ENCODE assay signal across 8 mouse cellular contexts in genomic region chr13:109776116-109776515, GRCm38 (mm10).
DNase-seq lines count a peak whose midpoint lies in the region; ATAC-seq lines count a peak whose summit lies in the region.

No protein-coding gene starts in this region.

- DNase-seq in T-cell, adult 2 months (ENCODE audit: low spot score) = peak; percentile 94
- DNase-seq in cerebellum, postnatal 4 days (ENCODE audit: low spot score in 2 of 2) = peak; percentile 89
- DNase-seq in gastrocnemius, adult 18-20 months (ENCODE audit: low spot score) = peak; percentile 94
- peak; percentile 92 to 94 for DNase-seq in left cerebral cortex, adult 18-20 months (ENCODE audit: low spot score in 2 of 2)
- peak; percentile 91 for DNase-seq in right cerebral cortex, adult 18-20 months
- DNase-seq in urinary bladder, postnatal 10 days (ENCODE audit: low spot score) = peak; percentile 62

- H3K4me2 ChIP-seq in hindbrain, embryonic 16.5 days (ENCODE audit: low read length) = peak overlapping the region; percentile 50

- H3K27me3 ChIP-seq in hindbrain, embryonic 16.5 days (replicated peaks; ENCODE audit: control insufficient read depth, insufficient read depth, low read length) = no peaks in the 10 kb centered on the region

- H3K79me2 ChIP-seq in macrophage (ENCODE audit: inconsistent target) = no peaks in the 10 kb centered on the region

- 2% methylated on average over 11 of the region's 11 CpGs for WGBS in hindbrain, embryonic 16.5 days
- WGBS in macrophage (ENCODE audit: missing documents) = 3% methylated on average over 11 of the region's 11 CpGs

- H3K27ac ChIP-seq in hindbrain, embryonic 16.5 days (ENCODE audit: low read depth, low read length) = no peak overlapping the region
- no peak overlapping the region for H3K27ac ChIP-seq in macrophage

- peak; percentile 91 for ATAC-seq in hindbrain, embryonic 16.5 days

- H3K36me3 ChIP-seq in hindbrain, embryonic 16.5 days (ENCODE audit: control insufficient read depth, insufficient read depth, low read length) = no peaks in the 10 kb centered on the region
- H3K36me3 ChIP-seq in macrophage (ENCODE audit: inconsistent target) = no peaks in the 10 kb centered on the region

- 0 out of 2 replicates have a peak overlapping the region, but pooled peaks have one; percentile 8 for H3K4me3 ChIP-seq in hindbrain, embryonic 16.5 days (ENCODE audit: low read length)
- peak overlapping the region; percentile 3; the same call in 1 of the 2 replicates for H3K4me3 ChIP-seq in macrophage (ENCODE audit: inconsistent target)

- H3K9me3 ChIP-seq in hindbrain, embryonic 16.5 days (ENCODE audit: control insufficient read depth, low read length) = no peaks in the 10 kb centered on the region

- H3K9ac ChIP-seq in hindbrain, embryonic 16.5 days (ENCODE audit: low read depth, low read length) = peak overlapping the region; percentile 41; the same call in 1 of the 2 replicates

- peaks cover 5% of the 10 kb centered on the region; the same call in 1 of the 2 replicates for H3K4me1 ChIP-seq in hindbrain, embryonic 16.5 days (ENCODE audit: control insufficient read depth, insufficient read depth, low read depth, low read length)
